Mouse (Mus musculus) erythroid progenitor cell, adult 5-6 weeks (primary cell): Measurements from ENCODE around the gene Rbks. TPM values are rescaled to one million over a fixed set of nuclear protein-coding genes. Genes with fewer than 3 reads are reported as not detected.
A peak's percentile ranks its signal among the peaks of the same experiment; 100 is the strongest.

Source experiments
- ATAC-seq: replicated peaks from 2 replicates; pipeline ENCODE4 v1.8.0; 2016; ENCODE audit warnings: moderate number of reproducible peaks, mild to moderate bottlenecking, moderate TSS enrichment, inconsistent platforms; ENCODE audit not compliant: poor library complexity, low FRiP score, severe bottlenecking
- total RNA-seq, 2 experiments: library from RNA; stranded (forward) in 1 of 2; stranded (reverse) in 1 of 2; fragments of 150-400 nt in 1 of 2; fragments of 186-747, 209-891 nt in 1 of 2; gene quantifications; 2 replicates each; pipeline versions ENCODE4 v1.2.3 to v1.2.4; 2015 to 2017; ENCODE audit warnings: low replicate concordance in 2 of 2

Gene Rbks
- total RNA-seq, 2 experiments from 2014 or later = 17.1 to 27.7 TPM

DNA sequence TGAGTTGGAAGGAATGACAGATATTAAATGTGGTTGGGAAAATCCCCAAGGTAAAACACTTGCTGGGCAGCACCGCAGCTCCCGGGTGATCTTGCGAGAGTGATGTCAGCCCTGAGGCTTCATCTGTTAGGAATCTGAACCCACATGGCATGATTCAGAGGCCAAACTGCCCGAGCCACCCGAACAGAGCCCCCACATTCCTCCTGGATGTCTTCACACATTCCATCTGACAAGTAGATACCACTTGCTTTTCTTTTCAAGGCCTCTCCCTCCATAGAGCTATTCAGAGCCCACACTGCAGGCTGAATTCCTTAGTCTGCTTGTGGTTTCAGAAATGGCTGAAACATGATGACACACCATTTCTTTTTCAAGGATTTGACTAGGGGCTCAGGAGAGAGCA lies 67.4 kb downstream of the Rbks start:
- no peak for ATAC-seq

- no peak for ATAC-seq
Measured at GRCm38 (mm10) chr5:31628555-31628954, 68.9 kb downstream of the Rbks start.

GRCm38 (mm10) chr5:31627562-31628526 lies 69.6 kb downstream of the Rbks start:
- ATAC-seq = no peak

GRCm38 (mm10) chr5:31627117-31627516 lies 70.3 kb downstream of the Rbks start:
- no peak for ATAC-seq

DNA sequence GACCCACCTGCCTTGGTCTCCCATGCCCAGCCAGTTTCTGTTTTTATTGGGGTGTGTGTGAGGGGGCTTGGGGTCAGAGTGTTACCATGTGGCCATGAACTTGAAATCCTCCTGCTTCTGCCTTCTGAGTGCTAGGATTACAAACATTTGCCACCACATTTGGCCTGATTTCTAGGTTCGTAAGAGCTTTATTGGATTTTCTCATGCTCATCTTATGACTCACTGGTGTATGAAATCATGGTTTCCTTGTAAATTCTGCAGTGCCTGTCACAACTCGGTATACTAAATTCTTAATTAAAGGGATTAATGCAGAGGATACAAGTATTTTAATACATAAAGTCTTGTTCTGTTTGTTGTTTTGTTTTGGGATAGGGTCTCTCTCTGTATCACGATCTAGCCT lies 77.1 kb downstream of the Rbks start:
- ATAC-seq = no peak

- no peak for ATAC-seq
Measured at GRCm38 (mm10) chr5:31614339-31615025, 82.9 kb downstream of the Rbks start.

- peak; percentile 92 for ATAC-seq
Measured at GRCm38 (mm10) chr5:31613852-31614286, 83.6 kb downstream of the Rbks start.

DNA sequence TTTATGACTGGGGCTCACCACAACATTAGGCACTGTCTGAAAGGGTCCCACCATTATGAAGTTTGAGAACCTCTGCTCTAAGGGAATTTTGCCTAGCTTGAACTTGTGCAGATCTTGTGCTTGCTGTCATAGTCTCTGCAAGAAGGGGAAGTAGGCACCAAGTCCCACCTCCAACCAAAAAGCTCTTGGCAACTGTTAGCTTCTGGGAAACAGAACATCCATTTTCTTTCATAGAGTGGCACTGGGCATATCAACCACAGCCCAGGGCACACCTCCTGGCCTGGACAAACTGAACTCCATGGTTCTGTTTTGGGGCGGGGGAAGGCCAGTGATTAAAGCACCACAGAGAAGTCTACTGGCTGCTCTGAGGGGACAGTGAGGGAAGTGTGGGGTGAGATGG lies 86.2 kb downstream of the Rbks start:
- no peak for ATAC-seq

GRCm38 (mm10) chr5:31610376-31611086 lies 86.9 kb downstream of the Rbks start:
- ATAC-seq = no peak

- ATAC-seq = no peak
Measured at GRCm38 (mm10) chr5:31606151-31606550, 91.3 kb downstream of the Rbks start.

- no peak for ATAC-seq
Measured at GRCm38 (mm10) chr5:31603766-31604165, 93.7 kb downstream of the Rbks start.

- no peak for ATAC-seq
Measured at GRCm38 (mm10) chr5:31602377-31602776, 95.0 kb downstream of the Rbks start.

GRCm38 (mm10) chr5:31601162-31601722 lies 96.2 kb downstream of the Rbks start:
- no peak for ATAC-seq

DNA sequence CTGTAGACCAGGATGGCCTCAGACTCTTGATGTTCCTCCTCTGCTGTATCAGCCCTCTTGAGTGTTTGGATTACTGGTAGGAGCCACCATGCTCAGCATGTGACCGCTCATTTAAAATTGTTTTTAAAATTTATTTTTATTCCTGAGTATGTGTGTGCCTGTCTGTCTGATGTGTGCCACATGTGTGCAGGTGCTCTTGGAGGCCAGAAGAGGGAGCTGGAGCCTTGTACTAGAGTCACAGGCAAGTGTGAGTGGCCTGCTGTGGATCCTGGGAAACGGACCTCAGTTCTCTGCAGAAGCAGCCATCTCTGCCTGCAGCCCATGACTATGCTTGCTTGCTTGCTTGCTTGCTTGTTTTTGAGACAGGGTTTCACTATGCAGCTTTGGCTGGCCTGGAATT lies 98.3 kb downstream of the Rbks start:
- no peak for ATAC-seq

GRCm38 (mm10) chr5:31598579-31598978 lies 98.8 kb downstream of the Rbks start:
- no peak for ATAC-seq

DNA sequence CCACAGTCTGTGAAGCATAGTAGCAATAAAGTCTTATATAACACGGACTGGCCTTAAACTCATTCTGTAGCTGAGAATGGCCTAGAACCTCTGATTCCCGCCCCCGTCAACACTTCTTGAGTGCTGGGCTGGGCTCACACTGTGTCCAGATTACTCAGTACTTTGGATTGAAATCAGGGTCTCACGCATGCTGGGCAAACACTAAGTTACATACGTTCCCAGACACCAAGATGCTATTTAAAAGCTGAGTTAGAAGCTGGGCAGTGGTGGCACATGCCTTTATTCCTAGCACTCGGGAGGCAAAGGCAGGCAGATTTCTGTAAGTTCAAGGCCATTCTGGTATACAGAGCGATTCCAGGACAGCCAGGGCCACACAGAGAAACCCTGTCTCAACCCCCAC lies 99.3 kb downstream of the Rbks start:
- no peak for ATAC-seq

- no peak for ATAC-seq
Measured at GRCm38 (mm10) chr5:31597430-31597944, 99.9 kb downstream of the Rbks start.

DNA sequence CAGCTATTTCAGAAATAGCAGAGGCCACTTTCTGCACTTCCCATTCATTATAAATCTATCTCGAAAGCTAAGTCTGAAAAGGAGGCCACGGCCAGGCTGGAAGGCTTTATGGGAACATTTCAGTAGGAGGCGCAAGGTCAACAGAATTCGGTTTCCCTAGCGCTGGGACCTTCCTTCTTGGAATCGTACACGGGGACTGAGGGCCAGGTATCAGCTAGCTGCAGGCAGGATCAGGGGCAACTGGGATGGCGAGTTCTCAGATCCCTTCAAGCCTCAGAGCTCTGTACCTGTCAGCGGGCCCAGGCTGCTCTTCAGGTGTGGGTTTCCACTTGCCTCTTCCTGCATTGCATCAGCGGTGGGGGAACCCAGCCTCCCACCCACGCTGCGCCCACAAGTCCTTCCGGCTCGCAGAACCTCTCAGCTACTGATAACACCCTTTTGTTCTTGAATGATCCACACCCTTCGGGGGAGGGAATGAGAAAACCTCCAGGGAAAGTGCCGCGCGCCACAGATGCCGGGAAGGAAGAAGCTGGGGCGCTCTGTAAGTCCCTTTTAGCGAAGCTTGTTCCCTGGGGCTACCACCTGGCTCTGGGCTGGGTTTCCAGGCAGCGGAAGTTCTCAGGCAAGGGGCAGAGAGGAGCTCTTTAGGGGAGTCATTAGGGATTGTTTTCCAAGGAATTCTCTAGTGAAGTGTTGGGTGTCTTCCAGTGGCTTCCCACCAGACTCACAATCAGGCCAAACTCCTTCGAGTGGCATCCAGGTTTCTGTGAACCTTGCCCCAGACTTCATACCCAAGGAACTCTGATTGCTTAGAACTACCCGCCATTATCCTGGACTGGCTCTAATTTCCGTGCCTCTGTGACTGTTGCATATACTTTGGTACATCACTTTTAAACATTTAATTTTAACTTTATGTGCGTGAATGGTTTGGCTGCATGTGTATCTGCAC lies 100.7 kb downstream of the Rbks start, which contains the start of gene Mrpl33:
Gene Mrpl33 (plus strand): TSS at position 455 of the 949 bp plus-strand sequence.
- no peak for ATAC-seq

GRCm38 (mm10) chr5:31595868-31596267 lies 101.6 kb downstream of the Rbks start:
- no peak for ATAC-seq
